Mouse (Mus musculus) heart, embryonic 15.5 days (tissue): ENCODE results near the gene Dolpp1. TPM values are rescaled to one million over a fixed set of nuclear protein-coding genes. Genes with fewer than 3 reads are reported as not detected.
A peak's percentile ranks its signal among the peaks of the same experiment; 100 is the strongest.

Source experiments
- ATAC-seq: fragments of 200-750 bp; cut with Nextera tagmentation; replicated peaks from 2 replicates; pipeline ENCODE4 v1.8.0; 2017; ENCODE audit warnings: low read depth, moderate TSS enrichment; ENCODE audit not compliant: insufficient number of reproducible peaks, insufficient read depth, low FRiP score
- H3K27ac ChIP-seq: fragments of 300-500 bp; sonication (generic); 2 replicates; pipeline ENCODE4 v1.5.1; 2015; ENCODE audit warnings: mild to moderate bottlenecking, inconsistent platforms
- H3K27me3 ChIP-seq: fragments of 300-500 bp; sonication (generic); 2 replicates; pipeline ENCODE4 v1.6.1; 2015; ENCODE audit warnings: inconsistent platforms
- H3K36me3 ChIP-seq: fragments of 300-500 bp; sonication (generic); 2 replicates; pipeline ENCODE4 v1.6.1; 2015; ENCODE audit warnings: mild to moderate bottlenecking, inconsistent platforms
- H3K4me1 ChIP-seq: fragments of 300-500 bp; sonication (generic); replicated peaks from 2 replicates; pipeline ENCODE4 v1.6.1; 2015; ENCODE audit warnings: inconsistent platforms
- H3K4me2 ChIP-seq: fragments of 300-500 bp; sonication (generic); 2 replicates; pipeline ENCODE4 v1.6.1; 2015; ENCODE audit warnings: inconsistent platforms, mild to moderate bottlenecking, moderate library complexity
- H3K4me3 ChIP-seq: fragments of 300-500 bp; sonication (generic); 2 replicates; pipeline ENCODE4 v1.5.1; 2015; ENCODE audit warnings: mild to moderate bottlenecking, inconsistent platforms
- H3K9ac ChIP-seq: fragments of 300-500 bp; sonication (generic); 2 replicates; pipeline ENCODE4 v1.6.1; 2015; ENCODE audit warnings: mild to moderate bottlenecking, inconsistent platforms
- H3K9me3 ChIP-seq: fragments of 300-500 bp; sonication (generic); replicated peaks from 2 replicates; pipeline ENCODE4 v1.6.1; 2016; ENCODE audit warnings: inconsistent platforms
- WGBS: fragments of 180-500 bp; shearing (Covaris S2); methylation state at CpG from one replicate; pipeline ENCODE4 v1.1.7; 2015; ENCODE audit warnings: mixed read lengths; 5-methylcytosine and 5-hydroxymethylcytosine counted together
- polyA plus RNA-seq: library from polyadenylated mRNA; unstranded; fragments of >200 nt; fragmentation: Nextera tagmentation; extraction: Ambion mirVana; gene quantifications from 2 replicates; pipeline ENCODE4 v1.2.1, GENCODE M21; 2015

The Dolpp1 gene
- polyA plus RNA-seq, 1 experiment from 2014 or later = 19.5 TPM

DNA sequence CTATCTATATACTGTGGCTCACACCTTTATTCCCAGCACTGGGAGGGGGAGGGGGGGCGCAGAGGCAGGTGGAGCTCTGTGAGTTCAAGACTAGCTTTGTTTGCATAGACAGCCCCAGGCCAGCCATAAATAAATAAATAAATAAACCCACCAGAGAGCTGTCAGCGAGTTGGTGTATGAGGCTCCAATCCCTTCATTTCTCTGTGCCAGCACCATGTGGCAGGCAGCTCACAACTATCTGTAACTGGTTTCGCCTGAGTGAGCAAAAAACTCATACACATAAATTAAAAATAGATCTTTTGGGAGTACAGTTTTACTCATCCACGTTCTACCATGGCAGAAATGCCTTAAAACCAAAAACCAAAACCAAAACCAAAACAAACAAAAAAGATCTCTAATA lies 29.4 kb downstream of the Dolpp1 start:
- ATAC-seq = no peak
- 70% methylated on average over 4 of the region's 4 CpGs for WGBS

DNA sequence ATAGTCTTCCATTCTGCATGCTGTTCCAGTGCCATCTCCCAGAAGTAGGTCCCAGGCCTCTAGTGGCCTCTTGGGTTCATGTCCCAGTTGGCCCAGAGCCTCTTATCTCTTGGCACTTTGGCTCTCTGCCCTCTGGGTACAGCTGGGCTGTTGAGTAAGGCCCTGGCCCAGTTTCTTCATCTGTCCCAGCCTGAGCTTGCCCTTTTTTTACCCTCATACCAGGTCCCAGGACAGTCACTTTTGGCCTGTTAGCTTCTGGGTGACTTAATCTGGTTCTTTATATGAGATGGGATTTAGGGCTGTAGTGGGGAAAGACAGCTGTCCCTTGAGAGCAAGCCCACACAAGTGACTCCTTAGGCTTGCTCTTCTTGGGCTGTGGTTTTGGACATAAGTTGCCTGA lies 37.1 kb downstream of the Dolpp1 start:
- peaks cover 78% of the 10 kb centered on the region for H3K36me3 ChIP-seq
- H3K4me2 ChIP-seq = no peak overlapping the region
- H3K4me1 ChIP-seq = peaks cover 8% of the 10 kb centered on the region; the same call in 1 of the 2 replicates
- H3K9me3 ChIP-seq = no peaks in the 10 kb centered on the region
- no peak overlapping the region for H3K27ac ChIP-seq
- no peak overlapping the region for H3K9ac ChIP-seq
- H3K27me3 ChIP-seq = no peaks in the 10 kb centered on the region
- ATAC-seq = no peak
- H3K4me3 ChIP-seq = no peak overlapping the region

More for the DNA sequence above, 29.4 kb downstream of the Dolpp1 start:
- H3K4me3 ChIP-seq = no peak overlapping the region
- no peaks in the 10 kb centered on the region for H3K27me3 ChIP-seq
- H3K9me3 ChIP-seq = no peaks in the 10 kb centered on the region
- H3K4me2 ChIP-seq = no peak overlapping the region
- peaks cover 35% of the 10 kb centered on the region for H3K4me1 ChIP-seq
- H3K36me3 ChIP-seq = peaks cover 4% of the 10 kb centered on the region; the same call in 1 of the 2 replicates
- H3K27ac ChIP-seq = no peak overlapping the region
- H3K9ac ChIP-seq = no peak overlapping the region

DNA sequence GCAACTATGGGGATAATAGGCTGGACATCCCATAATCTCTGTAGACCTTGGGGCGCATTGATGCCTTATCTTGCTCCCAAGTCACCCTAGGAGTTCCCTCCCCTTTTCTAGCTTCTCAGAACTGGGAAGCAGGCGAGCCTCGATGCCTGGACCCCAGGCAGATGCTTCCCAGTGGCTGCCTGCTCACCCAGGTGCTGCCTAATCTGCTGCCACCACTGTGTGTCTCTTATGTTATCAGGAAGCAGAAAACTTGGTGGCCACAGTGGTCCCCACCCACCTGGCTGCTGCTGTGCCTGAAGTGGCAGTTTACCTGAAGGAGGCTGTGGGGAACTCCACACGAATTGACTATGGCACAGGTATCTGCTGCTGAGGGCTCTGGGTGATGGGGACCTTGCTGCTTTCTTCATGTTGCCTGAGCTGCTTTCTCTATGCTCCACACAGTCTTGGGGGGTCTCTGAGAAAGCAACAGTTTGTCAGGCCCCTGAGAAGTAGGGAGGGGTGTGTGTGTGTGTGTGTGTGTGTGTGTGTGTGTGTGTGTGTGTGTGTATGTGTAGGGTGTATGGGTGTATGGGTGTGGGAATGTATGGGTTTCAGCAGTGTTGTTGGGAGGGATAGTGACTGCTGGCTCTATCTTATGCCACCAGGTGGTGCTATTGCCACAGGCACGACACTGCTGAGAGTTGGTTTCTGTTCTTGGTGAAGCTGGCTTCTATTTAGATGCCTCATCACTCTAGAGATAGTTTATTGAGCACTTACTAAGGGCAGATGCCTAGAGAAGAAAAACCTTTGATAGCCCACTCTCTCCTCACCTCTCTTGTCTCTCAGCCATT lies 43.5 kb downstream of the Dolpp1 start:
- H3K9me3 ChIP-seq = no peaks in the 10 kb centered on the region
- no peak overlapping the region for H3K4me3 ChIP-seq
- WGBS = 47% methylated on average over 5 of the region's 5 CpGs
- no peak overlapping the region for H3K4me2 ChIP-seq
- peaks cover 63% of the 10 kb centered on the region for H3K36me3 ChIP-seq
- H3K9ac ChIP-seq = no peak overlapping the region
- ATAC-seq = 0 out of 2 replicates have a peak, but pooled peaks have one; percentile 47
- H3K27ac ChIP-seq = 0 out of 2 replicates have a peak overlapping the region, but pooled peaks have one; percentile 4
- no peaks in the 10 kb centered on the region for H3K27me3 ChIP-seq
- peaks cover 15% of the 10 kb centered on the region for H3K4me1 ChIP-seq

DNA sequence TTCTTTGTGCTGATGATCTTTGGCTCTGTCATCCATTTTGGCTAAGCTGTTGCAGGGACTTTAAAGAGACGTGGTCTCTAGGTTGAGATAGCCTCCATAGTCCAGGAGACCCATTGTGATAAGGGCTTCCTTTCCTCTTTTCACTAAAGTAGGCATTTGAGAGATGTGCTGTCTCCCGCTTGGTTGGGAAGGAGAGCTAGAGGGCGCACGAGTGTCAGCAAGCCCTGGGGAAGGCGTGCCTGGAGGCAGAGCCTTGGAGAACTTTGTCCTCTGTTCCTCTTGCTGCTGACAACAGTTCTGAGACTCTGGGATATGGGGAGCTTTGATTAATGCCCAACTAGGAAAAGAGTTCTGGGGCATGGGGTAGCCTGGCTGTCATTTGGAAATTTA lies 44.1 kb downstream of the Dolpp1 start:
- no peak overlapping the region for H3K4me3 ChIP-seq
- no peaks in the 10 kb centered on the region for H3K9me3 ChIP-seq
- H3K9ac ChIP-seq = no peak overlapping the region
- no peak for ATAC-seq
- 57% methylated on average over 5 of the region's 5 CpGs for WGBS
- peaks cover 22% of the 10 kb centered on the region for H3K4me1 ChIP-seq
- no peaks in the 10 kb centered on the region for H3K27me3 ChIP-seq
- no peak overlapping the region for H3K4me2 ChIP-seq
- 0 out of 2 replicates have a peak overlapping the region, but pooled peaks have one; percentile 4 for H3K27ac ChIP-seq
- H3K36me3 ChIP-seq = peaks cover 58% of the 10 kb centered on the region

DNA sequence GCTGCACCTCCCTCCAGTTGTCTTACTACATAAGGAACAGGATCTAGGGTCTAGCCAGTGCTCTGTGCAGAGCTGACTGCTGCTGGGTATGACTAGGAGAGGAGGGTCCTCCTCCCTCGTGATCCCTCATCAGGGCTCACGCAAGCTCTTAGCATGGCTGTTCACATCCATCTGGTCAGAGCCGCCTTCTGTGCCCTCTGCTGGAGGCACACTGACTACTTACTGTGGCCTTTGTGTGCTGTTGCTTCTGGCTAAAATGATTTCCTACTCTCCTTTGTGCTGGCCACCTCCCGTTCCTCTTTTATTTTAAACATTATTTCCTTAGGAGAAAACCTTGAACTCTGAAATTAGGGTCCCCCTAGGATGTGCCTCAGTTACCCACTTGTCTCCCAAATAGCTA lies 44.8 kb downstream of the Dolpp1 start:
- H3K36me3 ChIP-seq = peaks cover 51% of the 10 kb centered on the region
- H3K9me3 ChIP-seq = no peaks in the 10 kb centered on the region
- H3K4me2 ChIP-seq = no peak overlapping the region
- 85% methylated on average over 4 of the region's 4 CpGs for whole genome bisulfite sequencing
- H3K4me1 ChIP-seq = peaks cover 27% of the 10 kb centered on the region
- no peak overlapping the region for H3K4me3 ChIP-seq
- no peak overlapping the region for H3K27ac ChIP-seq
- ATAC-seq = no peak
- H3K9ac ChIP-seq = no peak overlapping the region
- H3K27me3 ChIP-seq = no peaks in the 10 kb centered on the region

DNA sequence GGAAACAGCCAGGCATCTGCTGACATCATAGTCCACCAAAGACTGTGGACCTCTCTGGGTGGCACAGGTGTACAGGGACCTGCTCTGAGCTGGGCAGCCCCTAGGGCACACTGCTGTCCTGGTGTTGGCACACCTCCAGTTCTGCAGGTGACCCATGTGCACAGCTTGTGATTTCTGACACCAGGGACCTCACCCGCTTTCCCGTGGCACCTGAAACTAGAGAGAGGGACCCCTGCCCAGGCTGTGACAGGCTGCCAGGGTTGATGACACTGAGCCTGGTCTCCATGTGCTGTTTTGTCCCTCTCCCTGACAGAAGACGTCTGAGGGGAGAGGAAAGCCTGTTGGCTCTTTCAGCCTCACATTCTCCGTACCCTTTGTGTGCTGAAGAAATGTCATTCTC lies 45.7 kb downstream of the Dolpp1 start:
- no peaks in the 10 kb centered on the region for H3K27me3 ChIP-seq
- whole genome bisulfite sequencing = 90% methylated on average over 4 of the region's 4 CpGs
- no peak overlapping the region for H3K4me3 ChIP-seq
- H3K4me2 ChIP-seq = no peak overlapping the region
- H3K9me3 ChIP-seq = no peaks in the 10 kb centered on the region
- H3K9ac ChIP-seq = no peak overlapping the region
- peaks cover 41% of the 10 kb centered on the region for H3K36me3 ChIP-seq
- H3K27ac ChIP-seq = no peak overlapping the region
- ATAC-seq = no peak
- H3K4me1 ChIP-seq = peaks cover 37% of the 10 kb centered on the region

- Histone ChIP-seq H3K36me3 (peaks cover 25% of the 10 kb centered on the region), H3K27ac (peak overlapping the region; percentile 100), H3K9me3 (no peaks in the 10 kb centered on the region), H3K4me2 (no peak overlapping the region), H3K9ac (peak overlapping the region; percentile 53), H3K4me1 (peaks cover 55% of the 10 kb centered on the region), H3K4me3 (no peak overlapping the region), H3K27me3 (no peaks in the 10 kb centered on the region)
- 83% methylated on average over 6 of the region's 6 CpGs for WGBS
- ATAC-seq = no peak
Observed at GRCm38 (mm10) chr2:30439631-30440030, 47.6 kb downstream of the Dolpp1 start.

DNA sequence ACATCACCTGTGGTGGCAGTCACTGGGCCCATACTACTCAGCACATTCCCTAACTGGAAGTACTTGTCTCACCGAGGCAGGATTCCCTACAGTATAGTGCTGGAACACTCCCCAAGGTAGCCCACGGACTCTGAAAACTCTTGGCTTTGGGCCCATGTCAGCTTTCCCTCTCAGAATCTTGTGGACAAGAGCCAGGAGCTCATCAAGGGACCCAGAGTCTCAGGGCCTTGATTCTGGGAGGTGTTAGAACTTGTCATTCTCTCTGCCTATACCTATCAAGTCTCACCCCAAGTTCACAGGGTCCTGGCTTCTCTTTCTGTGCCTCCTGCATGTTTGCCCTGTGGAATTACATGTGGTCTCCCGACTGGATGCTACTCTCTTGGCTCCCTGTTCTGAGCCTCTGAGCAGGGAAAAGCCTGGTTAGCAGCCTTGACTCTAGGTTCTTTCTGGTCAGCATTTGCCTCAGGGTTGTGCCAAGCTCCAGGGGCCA lies 48.2 kb downstream of the Dolpp1 start:
- ATAC-seq = no peak
- Histone ChIP-seq H3K9me3 (no peaks in the 10 kb centered on the region), H3K27me3 (no peaks in the 10 kb centered on the region), H3K4me2 (peak overlapping the region; percentile 78), H3K4me3 (no peak overlapping the region), H3K36me3 (peaks cover 25% of the 10 kb centered on the region), H3K27ac (peak overlapping the region; percentile 100), H3K9ac (peak overlapping the region; percentile 53), H3K4me1 (peaks cover 60% of the 10 kb centered on the region)
- 9% methylated on average over 3 of the region's 3 CpGs for WGBS

DNA sequence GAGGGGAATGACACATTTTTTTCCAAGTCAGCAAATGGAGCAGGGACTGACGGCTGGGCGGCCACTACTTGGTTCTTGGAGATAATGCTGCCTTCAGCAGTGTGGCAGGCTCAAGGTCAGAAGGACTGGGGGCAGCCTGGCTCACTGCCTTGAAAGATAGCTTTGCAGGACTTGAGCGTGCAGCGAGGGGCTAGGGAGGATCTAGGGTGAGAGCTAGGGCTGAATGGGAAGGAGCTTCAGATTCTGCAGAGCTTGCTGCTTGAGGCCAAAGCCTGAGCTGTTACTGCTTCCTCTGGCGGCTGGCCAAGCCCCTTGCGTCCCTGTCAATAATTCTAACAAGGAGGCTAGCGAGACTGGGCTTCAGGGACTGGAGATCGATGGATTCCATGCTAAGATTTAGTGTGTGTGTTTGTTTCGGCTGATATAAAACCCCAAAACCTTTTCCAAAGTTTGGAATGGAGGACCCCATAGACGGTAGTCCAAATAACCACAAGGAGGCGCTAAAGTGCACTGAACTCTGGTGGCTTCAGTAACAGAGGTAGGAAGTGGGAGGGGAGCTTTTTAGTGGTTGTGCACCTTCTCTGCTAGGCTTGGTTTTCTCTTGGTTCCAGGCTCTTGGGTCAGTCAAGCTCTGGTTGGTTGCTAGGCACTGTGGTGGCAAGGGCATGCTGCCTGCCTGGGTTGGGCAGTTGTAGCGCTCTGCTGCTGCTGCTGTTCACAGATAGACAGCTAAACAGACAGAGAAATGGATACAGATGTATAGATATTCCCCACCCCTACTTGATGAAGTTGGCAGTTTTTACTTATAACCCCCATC lies 48.9 kb downstream of the Dolpp1 start:
- Histone ChIP-seq H3K27ac (peak overlapping the region; percentile 100), H3K27me3 (no peaks in the 10 kb centered on the region), H3K4me1 (peaks cover 66% of the 10 kb centered on the region), H3K4me2 (peak overlapping the region; percentile 78), H3K9ac (peak overlapping the region; percentile 53), H3K9me3 (no peaks in the 10 kb centered on the region), H3K4me3 (peak overlapping the region; percentile 43), H3K36me3 (peaks cover 25% of the 10 kb centered on the region)
- 5% methylated on average over 12 of the region's 12 CpGs for WGBS
- ATAC-seq = peak; percentile 58

DNA sequence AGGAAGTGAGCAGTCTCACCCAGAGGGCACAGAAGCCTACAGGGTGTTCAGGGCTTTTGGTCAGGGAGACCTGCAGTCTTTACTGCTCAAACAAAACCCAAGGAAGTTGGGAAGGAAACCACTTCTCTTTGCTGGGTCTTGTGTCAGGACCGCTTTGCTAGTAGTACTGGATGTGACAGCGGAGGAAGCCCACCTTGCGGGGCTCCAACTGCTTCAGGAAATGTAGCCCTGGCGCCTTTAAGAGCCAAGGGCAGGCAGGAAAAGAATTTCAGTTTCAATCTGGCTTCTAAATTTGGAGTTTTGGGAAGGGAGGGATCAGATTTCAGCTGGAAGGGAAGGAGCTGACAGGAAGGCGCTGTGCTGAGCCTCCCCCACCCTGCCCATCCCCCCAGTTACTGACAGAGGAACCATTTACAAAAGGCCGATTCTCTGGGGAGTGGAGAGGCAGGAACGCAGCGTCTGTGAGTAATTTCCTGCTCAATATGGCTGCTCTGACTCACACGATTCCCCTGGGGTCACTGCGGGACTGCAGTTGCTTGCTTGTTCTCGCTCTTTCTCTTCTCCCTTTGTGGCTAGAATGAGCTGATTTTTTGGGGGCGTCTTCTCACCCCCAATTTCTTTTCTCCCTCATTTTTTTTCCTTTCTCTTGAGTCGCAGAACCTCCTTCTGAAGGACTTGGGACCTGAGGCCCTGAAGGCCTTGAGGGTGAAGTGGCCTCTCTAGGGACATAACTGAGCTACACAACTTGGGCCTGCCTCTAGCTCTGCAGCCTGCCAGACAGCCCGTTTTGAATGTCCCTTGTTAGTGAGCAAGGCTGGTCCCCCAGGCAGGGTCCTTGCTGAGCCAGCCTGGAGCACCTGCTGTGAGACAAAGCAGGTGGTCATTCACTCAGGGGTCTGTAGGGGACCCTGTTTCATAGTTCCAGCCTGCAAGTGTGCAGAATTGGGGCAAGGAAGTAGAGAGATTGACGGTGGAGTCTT lies 49.8 kb downstream of the Dolpp1 start:
- 7% methylated on average over 15 of the region's 15 CpGs for WGBS
- H3K9ac ChIP-seq = peak overlapping the region; percentile 70
- no peaks in the 10 kb centered on the region for H3K27me3 ChIP-seq
- H3K27ac ChIP-seq = peak overlapping the region; percentile 100
- peak overlapping the region; percentile 78 for H3K4me2 ChIP-seq
- no peaks in the 10 kb centered on the region for H3K9me3 ChIP-seq
- ATAC-seq = peak; percentile 82
- peaks cover 74% of the 10 kb centered on the region for H3K4me1 ChIP-seq
- H3K36me3 ChIP-seq = peaks cover 27% of the 10 kb centered on the region
- peak overlapping the region; percentile 43 for H3K4me3 ChIP-seq
